Mouse (Mus musculus) thymus, postnatal 4 days (tissue): ENCODE results near the gene Gm20518.

ENCODE experiments used
- DNase-seq: peaks from one replicate; pipeline ENCODE4 v3.0.0; 2021

Gene Gm20518

DNA sequence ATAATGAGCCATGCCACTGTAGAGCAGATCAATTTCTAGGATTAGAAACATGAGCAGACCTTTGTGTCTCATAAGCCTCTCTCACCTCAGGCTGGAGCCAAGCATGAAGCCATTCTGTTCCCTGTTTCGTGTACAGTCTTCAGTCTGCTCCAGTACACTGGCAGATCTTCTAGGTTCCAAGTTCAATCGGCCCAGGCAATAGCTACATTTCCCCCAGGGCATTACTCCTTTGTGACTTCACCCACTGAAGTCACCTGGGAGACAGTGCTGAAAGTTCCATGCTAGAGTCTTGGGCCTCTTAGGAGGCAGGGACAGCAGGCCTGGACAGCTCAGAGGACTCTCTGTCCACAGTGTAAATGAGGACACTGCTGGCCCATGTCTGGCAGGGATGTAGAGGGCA, 2.5 kb upstream of the Gm20518 start, which contains the start of gene Tssk1:
Gene Tssk1 (plus strand): TSS at position 301 of the 400 bp plus-strand sequence.
- no peak for DNase-seq

DNA sequence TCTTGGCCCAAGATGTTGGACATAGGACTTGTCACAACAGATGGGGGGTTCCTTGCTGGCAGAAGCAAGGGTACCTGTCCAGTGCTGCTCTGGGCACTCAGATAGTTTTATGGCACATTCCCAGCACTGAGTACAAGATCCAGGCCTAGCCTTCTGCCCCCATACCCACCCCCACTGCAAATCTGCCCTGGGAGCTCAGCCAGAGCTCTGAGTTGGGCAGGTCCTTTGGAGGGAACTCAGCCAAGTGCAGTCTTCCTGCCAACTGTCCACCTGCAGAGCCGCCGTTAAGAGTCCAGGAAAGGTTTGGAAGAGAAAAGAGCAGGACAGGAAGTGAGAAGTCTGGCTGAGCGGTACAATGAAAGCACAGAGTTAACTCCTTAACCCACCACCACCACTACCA, 1.1 kb upstream of the Gm20518 start:
- no peak for DNase-seq

DNA sequence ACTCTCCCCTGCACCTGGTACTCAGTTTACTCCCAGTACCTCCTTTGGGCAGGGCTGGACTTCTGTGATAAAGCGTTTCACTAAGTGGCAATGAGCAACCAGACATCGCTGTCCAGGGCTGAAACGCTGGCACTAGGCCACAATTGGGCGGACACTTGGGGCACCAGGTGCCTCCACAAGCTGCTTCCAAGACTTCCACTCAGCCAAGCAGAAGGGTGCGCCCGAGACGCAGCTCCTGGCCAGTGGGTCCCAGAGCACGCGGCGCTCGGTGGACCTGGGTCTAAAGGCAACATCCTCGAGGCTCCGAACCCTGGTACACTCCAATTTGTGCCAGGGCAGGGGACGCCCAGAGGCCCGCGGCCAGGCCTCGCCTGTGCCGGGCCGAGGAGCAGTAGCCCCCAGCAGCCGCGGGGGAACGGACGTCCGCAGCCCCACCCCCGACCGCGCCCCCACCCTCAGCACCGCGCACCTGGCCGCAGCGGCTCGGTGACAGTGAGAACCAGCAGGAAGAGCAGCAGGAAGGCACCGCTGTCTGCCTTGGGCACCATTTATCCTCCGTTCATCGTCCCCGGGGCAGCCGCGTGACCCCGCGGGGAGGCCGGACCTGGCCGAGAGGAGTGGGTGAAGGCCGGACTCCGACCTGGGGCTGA, 429 bp downstream of the Gm20518 start:
- no peak for DNase-seq

DNA sequence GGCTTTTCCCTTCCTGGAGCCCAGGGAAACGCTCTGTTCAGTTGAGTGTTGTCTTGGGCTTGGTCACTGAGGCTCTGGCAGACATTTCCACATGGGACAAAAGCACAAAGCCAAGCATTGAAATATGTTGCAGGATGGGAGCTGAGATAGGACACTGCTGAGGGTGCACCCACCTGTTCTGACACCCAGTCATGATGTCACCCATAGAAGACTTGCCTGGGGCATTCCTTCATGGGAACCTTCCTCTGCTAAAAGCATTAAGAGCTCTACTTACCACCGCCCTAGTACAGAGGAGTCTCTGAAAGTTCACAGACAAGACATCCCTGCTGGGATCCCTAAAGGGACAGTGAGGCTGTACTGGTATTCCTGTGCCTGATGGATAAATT, 1.1 kb downstream of the Gm20518 start:
- no peak for DNase-seq

DNA sequence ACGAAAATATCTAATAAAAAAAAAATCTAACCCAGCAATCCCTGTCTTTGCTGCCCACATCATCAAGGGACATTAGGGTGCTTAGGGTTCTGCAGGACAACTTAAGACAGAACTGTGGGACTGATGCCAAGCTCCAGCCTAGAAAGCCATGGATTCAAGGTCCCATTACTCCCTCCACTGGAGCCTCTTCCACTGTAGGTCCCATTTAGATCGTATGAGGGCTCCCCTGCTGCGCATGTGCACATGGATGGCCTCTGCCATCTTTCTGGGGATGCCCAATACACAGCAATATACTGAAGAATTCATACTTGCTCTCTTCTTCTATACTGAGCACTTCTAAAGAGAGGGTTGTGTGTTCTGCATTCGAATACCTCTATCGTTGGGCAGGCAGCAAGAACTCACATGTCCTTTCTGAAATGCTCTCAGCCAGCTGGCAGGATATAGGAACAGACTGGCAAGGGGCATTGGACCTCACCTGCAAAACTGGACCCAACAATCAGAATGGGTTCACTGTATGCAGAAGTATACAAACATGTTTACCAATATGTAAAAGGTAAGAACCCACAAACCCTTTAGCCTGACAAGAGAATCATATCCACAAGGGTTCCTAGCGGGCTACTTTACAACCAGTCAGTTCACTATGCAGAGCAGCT, 1.7 kb downstream of the Gm20518 start:
- no peak for DNase-seq

DNA sequence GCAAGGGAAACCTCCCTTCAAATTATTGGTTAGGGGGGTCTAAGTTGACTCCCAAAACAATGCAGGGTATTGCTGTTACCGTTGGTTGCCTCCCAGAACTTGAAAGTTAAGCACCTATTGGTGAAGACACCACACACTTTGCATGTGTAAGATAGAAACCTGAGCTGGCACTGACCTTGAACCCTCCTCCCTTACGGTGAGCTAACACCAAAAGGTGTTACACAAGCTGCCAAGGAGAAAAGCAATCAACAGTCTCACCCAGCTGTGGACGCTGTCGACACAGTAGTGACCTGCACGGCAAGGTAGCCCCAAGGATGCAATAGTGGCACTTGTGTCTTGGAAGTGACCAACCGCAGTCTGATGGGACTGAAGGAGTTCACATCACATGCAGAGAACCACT, 7.4 kb downstream of the Gm20518 start:
- no peak for DNase-seq

DNA sequence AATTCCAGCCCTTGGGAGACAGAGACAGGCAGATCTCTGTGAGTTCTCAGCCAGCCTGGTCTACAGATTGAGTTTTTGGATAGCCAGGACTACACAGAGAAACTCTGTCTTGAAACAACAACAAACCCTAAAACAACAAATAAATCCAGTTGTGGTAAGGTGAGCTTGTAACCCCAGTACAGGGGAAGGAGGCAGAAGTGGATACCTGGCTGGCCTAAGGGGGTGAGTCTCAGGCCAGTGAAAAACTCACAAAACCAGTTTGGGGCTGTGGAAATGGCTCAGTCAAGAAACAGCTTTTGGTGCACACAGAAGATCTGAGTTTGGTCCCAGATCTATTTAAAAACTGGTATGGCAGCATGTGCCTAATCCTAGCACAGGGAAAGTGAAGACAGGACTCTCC, 9.3 kb downstream of the Gm20518 start:
- no peak for DNase-seq

DNA sequence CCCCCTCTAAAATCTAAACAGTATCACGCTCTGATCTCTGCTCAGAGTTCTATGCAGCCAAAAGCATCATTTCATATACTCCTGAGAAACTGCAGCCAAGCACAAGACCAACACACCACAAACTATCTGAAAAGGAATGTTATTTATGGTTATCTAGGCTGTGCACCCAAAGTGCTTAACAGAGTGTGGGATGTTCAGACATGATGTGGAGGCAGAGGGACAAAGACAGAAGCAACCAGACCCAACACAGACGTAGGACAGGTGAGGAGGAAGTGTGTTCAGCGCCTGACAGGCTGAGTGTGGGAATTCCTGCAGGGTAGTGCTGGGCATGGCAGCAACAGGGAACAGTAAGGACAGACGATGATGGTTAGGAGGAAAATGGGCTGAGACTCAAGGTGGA, 11.9 kb downstream of the Gm20518 start:
- no peak for DNase-seq

DNA sequence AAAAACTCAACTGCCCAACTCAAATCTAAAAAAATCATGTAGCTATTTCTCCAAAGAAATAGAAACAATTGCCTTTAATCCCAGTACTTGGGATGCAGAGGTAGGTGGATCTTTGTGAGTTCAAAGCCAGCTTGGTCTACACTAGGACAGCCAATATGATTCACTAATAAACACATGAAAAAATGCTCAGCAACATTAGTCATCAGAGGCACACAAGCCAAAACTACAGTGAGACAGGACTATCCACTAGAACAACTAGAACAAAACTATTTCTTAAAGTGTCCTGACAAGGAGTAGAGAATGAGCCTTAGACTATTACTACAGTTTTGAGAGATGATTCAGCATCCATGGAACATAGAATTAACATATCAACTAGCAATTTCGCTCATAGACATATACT, 15.4 kb downstream of the Gm20518 start:
- no peak for DNase-seq

DNA sequence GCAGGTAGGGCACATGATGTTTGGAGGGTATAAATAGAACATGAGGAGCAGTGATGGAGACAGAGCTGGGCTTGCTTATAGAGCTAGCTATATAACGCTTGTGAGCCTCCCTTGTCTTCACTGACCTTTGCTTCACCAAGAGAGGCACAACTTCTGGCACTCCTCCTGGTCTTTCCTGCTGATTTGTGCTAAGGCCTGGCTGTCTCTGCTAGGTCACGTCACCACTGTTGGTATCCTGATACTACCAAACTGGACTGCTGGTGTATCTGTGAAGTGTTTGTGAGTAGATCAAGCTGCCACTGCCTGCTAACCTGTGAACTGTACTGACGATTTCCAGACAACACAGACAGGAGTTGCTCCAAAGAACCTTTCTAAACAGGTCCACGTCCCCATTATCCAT, 16.3 kb downstream of the Gm20518 start:
- no peak for DNase-seq

DNA sequence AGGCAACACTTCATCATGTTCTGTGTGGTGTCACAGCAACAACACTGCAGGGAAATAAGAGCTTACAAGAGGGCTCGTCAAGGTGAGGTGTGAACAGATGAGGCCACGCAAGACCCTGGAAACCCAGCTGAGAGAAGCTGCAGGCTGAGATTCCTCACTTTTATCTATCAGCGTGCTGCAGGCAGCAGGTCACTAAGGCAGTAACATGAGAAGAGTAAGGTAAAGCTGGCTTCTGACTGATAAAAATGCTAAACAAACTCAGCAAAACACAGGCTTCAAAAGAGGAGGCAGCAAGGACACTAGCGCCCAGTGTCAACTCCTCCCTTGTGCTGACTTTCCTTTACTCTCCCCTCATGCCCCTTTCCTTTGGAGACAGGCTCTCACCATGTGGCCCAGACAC, 18.5 kb downstream of the Gm20518 start:
- DNase-seq, result no peak

DNA sequence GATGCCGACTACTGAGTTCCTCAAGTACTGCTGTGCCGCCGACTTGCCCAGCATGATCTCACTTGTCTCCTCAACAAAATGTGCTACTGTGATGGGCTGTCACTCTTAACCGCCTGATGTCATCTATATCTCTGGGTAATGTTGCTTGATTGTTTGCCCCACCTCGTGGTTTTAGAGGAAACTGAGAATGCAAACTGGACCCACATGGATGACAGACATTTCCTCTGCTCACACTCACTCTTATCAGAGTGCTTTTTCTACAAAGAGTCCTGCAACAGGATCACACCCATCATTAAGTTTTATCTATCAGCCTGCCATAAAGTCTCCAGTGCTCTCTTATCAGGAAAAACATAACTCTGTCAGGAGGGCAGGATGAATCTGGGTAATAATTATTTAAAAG, 20.2 kb downstream of the Gm20518 start:
- no peak for DNase-seq

DNA sequence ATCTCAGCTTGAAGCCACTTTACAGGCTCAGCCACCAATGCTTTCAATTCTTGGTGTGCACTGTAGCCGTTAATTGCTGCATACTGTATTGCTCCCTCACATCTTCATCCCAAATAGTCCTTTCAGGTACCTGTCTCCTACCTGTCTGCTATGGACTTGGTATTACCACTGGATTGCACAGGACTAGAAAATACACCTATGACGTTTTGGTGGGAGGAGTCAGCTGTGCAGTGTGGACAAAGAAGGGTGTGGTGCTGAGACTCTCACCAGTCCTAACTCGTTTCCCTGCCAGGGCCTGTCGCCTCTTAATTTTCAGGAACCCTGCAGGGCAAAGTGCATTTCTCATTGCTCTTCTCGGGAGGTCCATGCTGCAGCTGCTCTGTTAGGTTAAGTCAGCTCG, 25.7 kb downstream of the Gm20518 start:
- DNase-seq, result no peak

DNA sequence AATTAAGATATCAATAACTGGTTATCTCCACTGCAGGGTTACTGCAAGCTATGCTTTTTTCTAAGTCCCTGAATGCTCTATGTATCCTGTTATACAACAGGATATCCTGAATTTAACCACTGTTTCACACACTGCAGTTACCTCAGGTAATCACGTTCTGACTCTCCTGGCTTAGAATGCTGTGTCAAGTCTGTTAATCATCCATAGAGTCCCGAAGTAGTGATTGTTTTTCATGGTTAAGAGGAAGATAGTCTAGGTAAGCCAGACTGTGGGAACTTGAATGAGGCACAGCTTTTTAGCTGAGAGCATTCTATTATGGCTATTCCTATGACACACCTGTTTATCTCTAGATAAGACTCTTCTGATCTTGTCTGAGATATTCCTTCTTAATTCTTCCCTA, 26.2 kb downstream of the Gm20518 start:
- no peak for DNase-seq

DNA sequence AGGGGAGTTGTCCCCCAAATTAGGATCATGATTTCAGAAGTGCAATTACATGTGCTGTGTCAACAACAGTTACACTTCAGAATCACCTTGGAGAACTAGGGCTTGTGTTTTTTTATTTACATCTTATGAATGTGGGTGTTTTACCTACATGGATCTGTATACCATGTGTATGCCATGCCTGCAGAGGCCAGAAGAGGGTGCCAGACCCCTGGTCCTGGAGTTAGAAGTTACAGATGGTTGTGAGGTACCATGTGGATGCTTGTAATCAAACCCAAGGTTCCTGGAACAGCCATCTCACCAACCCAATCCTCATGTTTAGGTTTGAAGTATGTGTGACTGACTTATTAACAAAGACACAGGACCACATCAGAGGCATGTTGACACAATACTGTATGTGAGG, 32.9 kb downstream of the Gm20518 start:
- DNase-seq, result peak; percentile 57

DNA sequence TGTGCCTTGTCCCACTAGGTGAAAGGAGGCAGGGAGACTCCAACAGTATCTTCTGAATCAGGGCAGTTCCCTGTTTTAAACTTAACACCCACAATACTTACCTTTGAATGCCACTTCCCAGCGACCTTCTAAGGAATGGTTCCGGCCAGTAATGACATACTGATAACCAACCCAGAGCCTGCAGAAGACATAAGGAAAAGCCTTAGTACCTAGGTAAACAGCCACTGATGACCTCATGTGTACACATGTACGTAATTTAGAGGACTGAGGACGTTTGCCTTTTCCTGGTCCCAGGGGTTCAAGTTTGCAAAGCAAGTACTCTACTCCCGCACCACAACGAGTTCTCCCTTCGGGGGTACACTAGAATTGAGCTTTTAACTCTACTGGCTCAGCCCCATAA, 34.3 kb downstream of the Gm20518 start:
- no peak for DNase-seq

DNA sequence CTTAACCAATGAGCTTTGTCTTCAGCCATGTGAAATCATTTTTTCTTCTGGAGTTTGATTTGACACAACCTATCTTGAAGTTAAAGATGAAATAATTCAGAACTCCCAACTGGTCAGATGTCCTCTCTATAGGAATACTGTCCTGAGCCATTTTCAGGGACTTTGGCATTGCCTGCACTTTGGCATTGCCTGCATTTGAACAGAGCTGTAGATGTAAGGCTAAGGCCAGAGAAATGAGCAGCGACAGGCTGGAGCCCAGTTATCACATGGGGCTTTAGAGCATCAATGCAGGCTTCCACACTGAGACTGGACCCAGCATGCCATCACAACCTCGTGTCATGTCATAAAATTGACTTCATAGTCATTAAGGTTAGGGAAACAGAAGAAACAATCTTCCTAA, 38.2 kb downstream of the Gm20518 start:
- DNase-seq, result no peak

DNA sequence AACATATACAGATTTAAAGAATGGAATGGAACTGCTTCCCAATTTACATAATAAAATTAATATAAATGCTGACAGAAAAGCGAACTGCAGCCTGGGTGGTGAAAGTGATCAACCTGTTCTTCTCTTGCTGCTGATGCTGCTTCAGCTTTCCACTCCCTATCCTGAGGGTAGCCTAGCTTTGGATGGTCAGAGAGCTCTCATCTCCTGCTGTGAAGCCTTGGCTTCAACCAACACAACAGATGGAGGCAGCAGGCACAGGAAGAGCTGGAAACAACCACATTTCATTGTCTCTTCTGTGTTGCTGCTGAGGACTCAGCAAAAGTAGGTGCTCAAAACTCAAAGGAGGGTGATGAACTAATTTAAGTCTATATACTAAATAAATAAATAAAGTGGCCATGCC, 39.6 kb downstream of the Gm20518 start:
- DNase-seq, result no peak

DNA sequence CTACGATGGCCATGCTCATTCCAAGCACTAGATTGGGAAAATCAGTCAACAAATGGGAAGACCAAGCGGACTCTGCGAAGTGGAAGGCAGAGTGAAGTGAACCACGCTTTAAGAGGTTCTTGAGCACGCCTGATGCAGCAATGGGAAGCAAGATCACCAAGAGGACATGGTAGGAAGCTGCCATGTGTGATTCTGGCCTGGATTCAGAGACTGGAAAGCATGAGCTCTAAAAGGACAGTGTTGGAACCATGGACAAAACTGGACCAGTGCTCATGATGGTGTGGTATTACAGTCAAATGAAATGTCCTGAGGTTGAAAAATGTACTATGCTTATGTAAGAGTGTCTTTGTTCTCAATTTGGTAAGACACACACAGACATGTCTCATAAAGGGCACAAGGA, 40.1 kb downstream of the Gm20518 start:
- DNase-seq, result no peak

DNA sequence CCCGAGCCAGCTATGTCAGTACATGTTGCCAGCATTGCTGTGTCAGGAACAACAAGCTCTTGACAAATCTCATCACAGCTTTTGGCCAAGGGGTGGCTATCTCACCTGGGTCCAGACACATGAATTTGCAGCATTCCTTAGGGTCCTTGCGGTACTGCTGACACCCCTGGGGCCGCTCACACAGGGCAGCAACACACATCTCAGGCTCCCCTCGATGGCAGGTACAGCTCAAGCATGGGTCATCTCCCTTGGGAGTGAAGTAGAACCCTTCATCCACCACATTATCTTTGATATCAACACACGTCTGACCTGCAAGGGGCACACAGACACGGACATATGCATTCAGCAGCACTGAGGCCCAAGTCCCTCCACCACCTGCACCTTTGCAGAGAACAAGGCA, 42.0 kb downstream of the Gm20518 start:
- DNase-seq, result no peak

DNA sequence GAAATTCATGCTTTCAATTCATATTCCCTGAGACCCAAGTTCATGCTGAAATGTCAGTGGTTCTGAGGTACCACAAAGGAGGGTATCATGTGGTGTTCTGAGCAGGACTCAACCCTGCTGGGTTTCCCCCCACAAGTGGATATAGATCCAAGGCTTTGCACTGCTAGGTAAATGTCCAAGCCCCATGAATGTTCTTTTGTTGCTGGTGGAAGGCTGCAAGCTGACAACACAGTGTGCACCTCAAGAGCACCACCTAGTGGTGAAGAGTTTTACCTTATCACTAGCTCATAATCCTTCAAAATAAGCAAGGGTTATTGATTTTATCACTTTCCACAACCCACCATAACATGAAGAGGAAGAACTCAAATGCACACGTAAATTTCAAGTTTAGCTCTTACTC, 42.5 kb downstream of the Gm20518 start:
- peak; percentile 35 for DNase-seq

DNA sequence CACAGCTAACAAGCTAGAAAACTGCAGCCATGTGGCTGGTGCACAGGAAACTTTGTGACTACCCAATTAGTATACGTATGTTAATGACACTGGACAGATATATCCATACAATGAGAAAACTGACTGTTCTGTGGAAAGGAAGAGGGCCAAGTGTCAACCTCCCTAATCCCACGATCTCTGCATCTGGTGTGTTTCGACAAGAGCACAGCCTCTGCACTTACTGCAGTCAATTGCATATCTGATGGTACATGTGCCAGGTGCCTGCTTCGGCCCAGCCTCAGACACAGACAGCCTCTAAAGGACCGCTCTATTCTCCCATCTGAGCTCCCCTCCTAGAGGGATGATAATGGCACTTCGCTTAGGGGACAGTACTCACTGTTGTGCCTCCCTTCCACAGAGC, 43.0 kb downstream of the Gm20518 start:
- no peak for DNase-seq

DNA sequence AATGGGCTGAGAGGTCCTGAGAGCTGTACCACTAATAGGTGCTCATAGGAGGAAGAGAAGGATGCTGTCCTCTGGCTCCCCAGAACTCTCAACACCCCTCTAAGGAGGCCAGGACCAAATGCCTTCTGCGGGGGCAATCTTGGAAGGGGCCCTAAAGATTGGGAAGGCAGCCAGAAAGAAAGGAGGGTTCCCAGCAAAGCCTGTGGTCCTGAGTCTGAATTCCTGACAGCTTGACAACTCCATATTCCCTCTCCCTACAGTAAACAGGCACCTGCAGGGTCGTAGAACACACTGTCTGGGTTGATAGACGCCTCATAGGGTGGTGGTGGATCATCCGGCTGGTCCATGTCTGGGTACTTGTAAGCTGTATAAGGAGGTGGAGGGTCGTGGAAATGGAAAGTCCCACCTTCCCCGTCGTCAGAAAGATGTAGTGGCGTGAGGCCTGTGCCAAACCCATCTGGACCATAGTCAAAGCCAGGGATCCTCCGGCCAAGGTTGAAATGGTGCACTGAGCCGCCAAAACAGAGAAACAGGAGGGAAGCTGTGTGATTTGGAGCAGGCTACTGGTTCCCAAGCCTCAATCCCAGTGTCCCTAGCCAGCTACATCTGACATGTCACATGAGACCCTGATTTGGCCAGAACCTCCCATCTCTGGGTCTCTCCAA, 47.6 kb downstream of the Gm20518 start:
- DNase-seq, result no peak

DNA sequence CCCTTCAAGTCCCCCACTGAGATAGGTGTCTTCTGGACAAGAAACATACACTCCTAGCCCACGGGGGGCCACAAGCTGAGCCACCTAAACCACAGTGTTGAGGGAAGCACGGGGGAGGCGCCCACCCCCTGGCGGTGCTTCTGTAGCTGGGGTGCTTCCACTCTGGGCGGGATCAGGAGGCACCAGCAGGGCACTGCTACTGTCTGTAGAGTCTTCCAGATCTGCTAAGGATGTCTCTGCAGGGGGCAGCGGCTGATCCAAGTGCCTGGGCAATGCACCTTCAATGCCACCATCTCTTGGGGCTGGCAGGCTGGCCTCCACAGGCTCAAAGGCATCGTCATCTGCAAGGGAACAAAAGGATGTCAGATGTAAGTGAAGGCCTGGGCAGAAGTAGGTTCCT, 49.0 kb downstream of the Gm20518 start:
- DNase-seq, result no peak

DNA sequence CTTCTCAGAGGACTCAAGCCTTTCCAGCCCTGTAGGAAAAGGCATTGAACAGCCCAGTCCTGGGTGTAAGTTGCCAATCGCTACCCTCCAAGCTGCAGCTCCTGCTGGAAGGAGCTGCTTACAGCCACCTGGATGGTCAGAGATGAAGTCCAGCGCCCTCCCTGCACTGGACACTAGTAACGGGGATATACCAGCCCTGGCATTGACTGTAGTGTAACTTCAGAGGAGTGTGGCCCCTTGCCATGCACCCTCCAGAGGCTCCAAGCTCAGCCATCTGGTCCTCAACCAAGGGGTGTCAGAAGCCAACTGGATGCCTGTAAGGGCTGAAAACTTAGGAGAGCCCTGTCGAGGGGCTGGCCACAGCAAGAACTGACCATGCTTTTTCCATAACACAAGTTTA, 51.5 kb downstream of the Gm20518 start:
- DNase-seq, result no peak
